16 mouse cellular contexts compared by ENCODE assay signal in genomic region chr16:90779783-90780182, GRCm38 (mm10). TPM values are rescaled to one million over a fixed set of nuclear protein-coding genes. Genes with fewer than 3 reads are reported as not detected.
DNase-seq lines count a peak whose midpoint lies in the region; ATAC-seq and TF ChIP-seq lines count a peak whose summit lies in the region.
"Had no signal": no experiment of that assay in that cellular context is flagged by ENCODE, and none has a peak within 500 bp of the region (broad histone marks: within the 10 kb centered on the region; RNA-seq: fewer than 3 reads in every experiment).

No protein-coding gene starts in this region.

- peaks cover 34% of the 10 kb centered on the region; the same call in 1 of the 2 replicates for H3K36me3 ChIP-seq in kidney, postnatal 0 days (ENCODE audit: insufficient read depth, low read length)
- 0 out of 2 replicates have a peak, but pooled peaks cover 2% of the 10 kb centered on the region for H3K36me3 ChIP-seq in kidney, adult 2 months (ENCODE audit: control insufficient read depth, insufficient read depth, low read length)
- peaks cover 93% of the 10 kb centered on the region for H3K36me3 ChIP-seq in midbrain, embryonic 14.5 days (ENCODE audit: control insufficient read depth, insufficient read depth, low read length)
- H3K36me3 ChIP-seq in heart, adult 2 months (ENCODE audit: control insufficient read depth, insufficient read depth, low read length): no peaks in the 10 kb centered on the region

- H3K4me3 ChIP-seq in kidney, postnatal 0 days (replicated peaks; ENCODE audit: low read depth, low read length): no peak overlapping the region
- H3K4me3 ChIP-seq in kidney, adult 2 months (ENCODE audit: insufficient read depth, low read depth, low read length): no peak overlapping the region
- no peak overlapping the region for H3K4me3 ChIP-seq in midbrain, embryonic 14.5 days (replicated peaks; ENCODE audit: low read depth, low read length)
- no peak overlapping the region for H3K4me3 ChIP-seq in heart, adult 2 months
- H3K4me3 ChIP-seq: embryonic facial prominence, embryonic 15.5 days had no signal

- no peak overlapping the region for H3K27ac ChIP-seq in kidney, postnatal 0 days
- H3K27ac ChIP-seq in kidney, adult 2 months (ENCODE audit: insufficient read depth, low read depth, low read length): no peak overlapping the region
- H3K27ac ChIP-seq in midbrain, embryonic 14.5 days (replicated peaks; ENCODE audit: low read depth, low read length): 0 out of 2 replicates have a peak overlapping the region, but pooled peaks have one; percentile 20
- no peak overlapping the region for H3K27ac ChIP-seq in heart, adult 2 months
- H3K27ac ChIP-seq: embryonic facial prominence, embryonic 15.5 days; macrophage had no signal

- no peaks in the 10 kb centered on the region for H3K27me3 ChIP-seq in kidney, postnatal 0 days (ENCODE audit: insufficient read depth, low read length)
- H3K27me3 ChIP-seq in kidney, adult 2 months (replicated peaks; ENCODE audit: control insufficient read depth, insufficient read depth, low read length): no peaks in the 10 kb centered on the region
- no peaks in the 10 kb centered on the region for H3K27me3 ChIP-seq in midbrain, embryonic 14.5 days (ENCODE audit: control insufficient read depth, insufficient read depth, low read length)
- no peaks in the 10 kb centered on the region for H3K27me3 ChIP-seq in heart, adult 2 months (ENCODE audit: control insufficient read depth, insufficient read depth, low read length)
- H3K27me3 ChIP-seq: embryonic facial prominence, embryonic 15.5 days had no signal

- no peaks in the 10 kb centered on the region for H3K4me1 ChIP-seq in kidney, postnatal 0 days (replicated peaks; ENCODE audit: insufficient read depth, low read length)
- no peaks in the 10 kb centered on the region for H3K4me1 ChIP-seq in kidney, adult 2 months (ENCODE audit: control insufficient read depth, insufficient read depth, low read length)
- H3K4me1 ChIP-seq in midbrain, embryonic 14.5 days (ENCODE audit: control insufficient read depth, insufficient read depth, low read length): no peaks in the 10 kb centered on the region
- no peaks in the 10 kb centered on the region for H3K4me1 ChIP-seq in heart, adult 2 months (ENCODE audit: control insufficient read depth, insufficient read depth, low read length)
- H3K4me1 ChIP-seq: embryonic facial prominence, embryonic 15.5 days had no signal

- peak; percentile 27 for DNase-seq in kidney, postnatal 0 days (ENCODE audit: low spot score)
- DNase-seq in kidney, adult 2 months: no peak
- peak; percentile 10 for DNase-seq in embryo, embryonic 9.5 days (ENCODE audit: extremely low spot score)
- peak; percentile 8 for DNase-seq in large intestine, adult 2 months (ENCODE audit: low read depth, low spot score)
- DNase-seq in midbrain, embryonic 14.5 days: peak; percentile 23
- no peak for DNase-seq in urinary bladder, postnatal 36 days (ENCODE audit: low spot score in 2 of 2)
- no peak for DNase-seq in heart, adult 2 months
- no peak for DNase-seq in spleen, postnatal 14 days (ENCODE audit: low spot score in 2 of 2)
- DNase-seq: B cell, adult 2 months; forebrain, postnatal 0 days; heart, adult 18-20 months had no signal

- TF ChIP-seq POLR2A in kidney, adult 2 months (IDR thresholded peaks at IDR 0.05; ENCODE audit: low read depth, low read length): no peak
- no peak for TF ChIP-seq POLR2A in heart, adult 2 months (IDR thresholded peaks at IDR 0.05; ENCODE audit: insufficient read depth, low read depth, low read length)

- no peaks in the 10 kb centered on the region for H3K9me3 ChIP-seq in kidney, postnatal 0 days (replicated peaks; ENCODE audit: low read length)
- H3K9me3 ChIP-seq in midbrain, embryonic 14.5 days (ENCODE audit: control insufficient read depth, low read length): no peaks in the 10 kb centered on the region
- H3K9me3 ChIP-seq: embryonic facial prominence, embryonic 15.5 days had no signal

- no peak for TF ChIP-seq EP300 in heart, adult 2 months (IDR thresholded peaks at IDR 0.05; ENCODE audit: insufficient read depth, low read depth, low read length)

- H3K79me2 ChIP-seq in heart, adult 2 months (replicated peaks; ENCODE audit: control insufficient read depth, insufficient read depth, low read length): no peaks in the 10 kb centered on the region

- no peak for TF ChIP-seq CTCF in kidney, postnatal 0 days (IDR thresholded peaks at IDR 0.05; ENCODE audit: low read depth)
- TF ChIP-seq CTCF in kidney, adult 2 months (conservative IDR thresholded peaks at IDR 0.05; ENCODE audit: insufficient read depth, insufficient read length, low read depth, low read length): no peak
- TF ChIP-seq CTCF in heart, adult 2 months (IDR thresholded peaks at IDR 0.05): no peak

- WGBS in kidney, postnatal 0 days: 32% methylated on average over 11 of the region's 11 CpGs
- 62% methylated on average over 11 of the region's 11 CpGs for WGBS in kidney, adult 2 months
- 17% methylated on average over 11 of the region's 11 CpGs for WGBS in large intestine, adult 2 months
- WGBS in midbrain, embryonic 14.5 days: 86% methylated on average over 11 of the region's 11 CpGs
- WGBS in heart, adult 2 months: 75% methylated on average over 11 of the region's 11 CpGs

- intact Hi-C loops in heart, adult 2 months (cut with DNase I): no loop called here

- peak; percentile 48; the same call in 1 of the 2 replicates for ATAC-seq in kidney, postnatal 0 days (replicated peaks; ENCODE audit: low FRiP score, low read depth)
- ATAC-seq in midbrain, embryonic 14.5 days (ENCODE audit: low FRiP score, low TSS enrichment): no peak
- ATAC-seq: forebrain, postnatal 0 days had no signal

- H3K9ac ChIP-seq in kidney, postnatal 0 days (ENCODE audit: low read depth, low read length): no peak overlapping the region
- H3K9ac ChIP-seq in midbrain, embryonic 14.5 days (replicated peaks; ENCODE audit: low read length): no peak overlapping the region
- no peak overlapping the region for H3K9ac ChIP-seq in heart, adult 2 months (ENCODE audit: low read depth, low read length)
- H3K9ac ChIP-seq: embryonic facial prominence, embryonic 15.5 days; forebrain, postnatal 0 days had no signal

- H3K4me2 ChIP-seq in kidney, postnatal 0 days (ENCODE audit: low read length): no peak overlapping the region
- H3K4me2 ChIP-seq in midbrain, embryonic 14.5 days (ENCODE audit: low read length): no peak overlapping the region
- H3K4me2 ChIP-seq: embryonic facial prominence, embryonic 15.5 days had no signal

RNA-seq across cellular contexts. Expression of gene Urb1, which starts 30.4 kb away (rescaled TPM):
- polyA plus RNA-seq in kidney, postnatal 0 days (2015; fragmentation: Nextera tagmentation; extraction: Ambion mirVana): 4.2 and 5.1 TPM in 2 replicates
- polyA plus RNA-seq in kidney, adult 2 months (2012; rRNA removed): 2.7 and 3.2 TPM in 2 replicates
- 2.7 and 3.6 TPM in 2 replicates for polyA plus RNA-seq in large intestine, adult 2 months (2012; rRNA removed)
- 9.8 and 11.6 TPM in 2 replicates for polyA plus RNA-seq in midbrain, embryonic 14.5 days (2014; fragmentation: Nextera tagmentation; extraction: Ambion mirVana)
- total RNA-seq in heart, adult 2 months (2021): 1 to 10 TPM; 5.5 to 6.1 TPM
- polyA plus RNA-seq in heart, adult 2 months (2012; rRNA removed): 2.6 and 3.0 TPM in 2 replicates

RNA-seq across cellular contexts. Expression of gene Mrap, which starts 41.8 kb away (rescaled TPM):
- polyA plus RNA-seq in kidney, postnatal 0 days (2015; fragmentation: Nextera tagmentation; extraction: Ambion mirVana): 0.14 TPM in 1 of 2 replicates, not detected in the other
- polyA plus RNA-seq in kidney, adult 2 months (2012; rRNA removed): 28.8 and 43.9 TPM in 2 replicates
- 7.9 and 11.4 TPM in 2 replicates for polyA plus RNA-seq in large intestine, adult 2 months (2012; rRNA removed)
- not detected in 2 replicates for polyA plus RNA-seq in midbrain, embryonic 14.5 days (2014; fragmentation: Nextera tagmentation; extraction: Ambion mirVana)
- 10 to 100 TPM; 15.7 to 17.5 TPM for total RNA-seq in heart, adult 2 months (2021)
- 30.5 and 47.6 TPM in 2 replicates for polyA plus RNA-seq in heart, adult 2 months (2012; rRNA removed)
- total RNA-seq: hematopoietic stem cell, adult 5-6 weeks; layer of hippocampus, postnatal 10 days; neutrophil, adult 5-6 weeks had no signal

RNA-seq across cellular contexts. Expression of gene Eva1c, which starts 46.7 kb away (rescaled TPM):
- polyA plus RNA-seq in kidney, postnatal 0 days (2015; fragmentation: Nextera tagmentation; extraction: Ambion mirVana): 1.0 and 1.2 TPM in 2 replicates
- 5.8 and 8.3 TPM in 2 replicates for polyA plus RNA-seq in kidney, adult 2 months (2012; rRNA removed)
- polyA plus RNA-seq in large intestine, adult 2 months (2012; rRNA removed): 0.45 and 0.67 TPM in 2 replicates
- polyA plus RNA-seq in midbrain, embryonic 14.5 days (2014; fragmentation: Nextera tagmentation; extraction: Ambion mirVana): 1.4 and 2.4 TPM in 2 replicates
- total RNA-seq in heart, adult 2 months (2021): 1 to 10 TPM; 1.3 to 2.1 TPM
- polyA plus RNA-seq in heart, adult 2 months (2012; rRNA removed): 0.92 and 1.6 TPM in 2 replicates
- total RNA-seq: hematopoietic stem cell, adult 5-6 weeks; neutrophil, adult 5-6 weeks had no signal
- polyA plus RNA-seq: macrophage had no signal

RNA-seq across cellular contexts. Expression of gene Mis18a, which starts 52.6 kb away (rescaled TPM):
- 41.4 and 44.5 TPM in 2 replicates for polyA plus RNA-seq in kidney, postnatal 0 days (2015; fragmentation: Nextera tagmentation; extraction: Ambion mirVana)
- 4.6 and 6.1 TPM in 2 replicates for polyA plus RNA-seq in kidney, adult 2 months (2012; rRNA removed)
- 21.8 and 24.1 TPM in 2 replicates for polyA plus RNA-seq in large intestine, adult 2 months (2012; rRNA removed)
- polyA plus RNA-seq in midbrain, embryonic 14.5 days (2014; fragmentation: Nextera tagmentation; extraction: Ambion mirVana): 34.1 TPM in 2 replicates
- total RNA-seq in heart, adult 2 months (2021): 1 to 10 TPM; 1.9 to 2.9 TPM
- polyA plus RNA-seq in heart, adult 2 months (2012; rRNA removed): 3.8 and 6.1 TPM in 2 replicates

Comparison
In these comparisons a context has a peak if more than half of its experiments do, and no peak if none do; other contexts are left out.
1. DNase-seq: peak in kidney, postnatal 0 days (single experiment), embryo, embryonic 9.5 days (single experiment), large intestine, adult 2 months (single experiment) and midbrain, embryonic 14.5 days (single experiment); none in kidney, adult 2 months (single experiment), urinary bladder, postnatal 36 days (0 of 2), heart, adult 2 months (0 of 2) and spleen, postnatal 14 days (0 of 2).